Mouse (Mus musculus) MEL (cell line): ENCODE measurements around the gene Fkrp. TPM values are rescaled to one million over a fixed set of nuclear protein-coding genes. Genes with fewer than 3 reads are reported as not detected.

Experiments used
- DNase-seq: peaks from one replicate; pipeline ENCODE4 v3.0.0; 2011; ENCODE audit warnings: low read depth, low spot score
- H3K27ac ChIP-seq: 2 replicates; pipeline ENCODE4 v1.5.1; 2012; ENCODE audit warnings: low read depth, mild to moderate bottlenecking, control low read depth, low read length, moderate library complexity; ENCODE audit not compliant: control insufficient read depth
- H3K27me3 ChIP-seq, 2 experiments: fragments of 150-350 bp in 1 of 2; sonication (generic) in 1 of 2; 2 replicates each; pipeline ENCODE4 v1.6.1; 2012; ENCODE audit warnings: low read length in 2 of 2, mild to moderate bottlenecking in 2 of 2, improper control_type of control experiment in 1 of 2, moderate library complexity in 1 of 2; ENCODE audit not compliant: insufficient read depth in 2 of 2, control insufficient read depth in 1 of 2
- H3K36me3 ChIP-seq, 2 experiments: 2 replicates each; pipeline ENCODE4 v1.6.1; 2012 to 2014; ENCODE audit warnings: low read length in 2 of 2, improper control_type of control experiment in 1 of 2, inconsistent platforms in 1 of 2, mild to moderate bottlenecking in 1 of 2; ENCODE audit not compliant: insufficient read depth in 2 of 2, control insufficient read depth in 1 of 2
- H3K4me1 ChIP-seq, 2 experiments: fragments of 150-350 bp in 1 of 2; sonication (generic) in 1 of 2; 2 replicates each; pipeline ENCODE4 v1.6.1; 2012; ENCODE audit warnings: low read length in 2 of 2, improper control_type of control experiment in 1 of 2, mild to moderate bottlenecking in 1 of 2; ENCODE audit not compliant: insufficient read depth in 2 of 2, control insufficient read depth in 1 of 2
- H3K4me3 ChIP-seq, 2 experiments: fragments of 150-350 bp in 1 of 2; sonication (generic) in 1 of 2; 2 replicates each; pipeline ENCODE4 v1.5.1; 2012; ENCODE audit warnings: low read depth in 2 of 2, low read length in 2 of 2, mild to moderate bottlenecking in 2 of 2, moderate library complexity in 2 of 2, control low read depth in 1 of 2, improper control_type of control experiment in 1 of 2; ENCODE audit not compliant: control insufficient read depth in 1 of 2, insufficient read depth in 1 of 2
- H3K79me2 ChIP-seq: 2 replicates; pipeline ENCODE4 v1.6.1; 2012; ENCODE audit warnings: mild to moderate bottlenecking, low read length, moderate library complexity; ENCODE audit not compliant: control insufficient read depth, poor library complexity, insufficient read depth
- H3K9ac ChIP-seq: 2 replicates; pipeline ENCODE4 v1.6.1; 2012; ENCODE audit warnings: low read depth, mild to moderate bottlenecking, control low read depth, low read length, moderate library complexity; ENCODE audit not compliant: control insufficient read depth, poor library complexity, severe bottlenecking
- H3K9me3 ChIP-seq: fragments of 150-350 bp; sonication (generic); replicated peaks from 2 replicates; pipeline ENCODE4 v1.6.1; 2012; ENCODE audit warnings: mild to moderate bottlenecking, low read length, improper control_type of control experiment, moderate library complexity; ENCODE audit not compliant: insufficient read depth
- BHLHE40 ChIP-seq: IDR thresholded peaks from 2 replicates; pipeline ENCODE4 v1.6.1; 2012; ENCODE audit warnings: low read depth, mild to moderate bottlenecking, inconsistent platforms, low read length, improper control_type of control experiment, borderline replicate concordance
- EP300 ChIP-seq, 2 experiments: IDR thresholded peaks; 2 replicates each; pipeline ENCODE4 v1.6.1; 2011; ENCODE audit warnings: improper control_type of control experiment in 2 of 2, low read length in 2 of 2, low read depth in 1 of 2, mild to moderate bottlenecking in 1 of 2
- ETS1 ChIP-seq: IDR thresholded peaks from 2 replicates; pipeline ENCODE4 v1.6.1; 2012; ENCODE audit warnings: low read depth, mild to moderate bottlenecking, inconsistent platforms, low read length, improper control_type of control experiment, moderate library complexity
- GATA1 ChIP-seq: IDR thresholded peaks from 2 replicates; pipeline ENCODE4 v1.6.1; 2011; ENCODE audit warnings: low read depth, low read length, improper control_type of control experiment
- HCFC1 ChIP-seq: IDR thresholded peaks from 2 replicates; pipeline ENCODE4 v1.6.1; 2012; ENCODE audit warnings: low read depth, mild to moderate bottlenecking, inconsistent platforms, low read length, improper control_type of control experiment, moderate library complexity
- KAT2A ChIP-seq: conservative IDR thresholded peaks from 2 replicates; pipeline ENCODE4 v1.6.1; 2012; ENCODE audit warnings: low read depth, low read length, improper control_type of control experiment, inconsistent platforms
- MAFK ChIP-seq: IDR thresholded peaks from 2 replicates; pipeline ENCODE4 v1.6.1; 2011; ENCODE audit warnings: low read depth, mild to moderate bottlenecking, low read length, improper control_type of control experiment, borderline replicate concordance
- NELFE ChIP-seq: IDR thresholded peaks from 2 replicates; pipeline ENCODE4 v1.6.1; 2011; ENCODE audit warnings: low read depth, low read length, improper control_type of control experiment
- POLR2A ChIP-seq, 2 experiments: IDR thresholded peaks; 2 replicates each; pipeline ENCODE4 v1.6.1; 2011 to 2012; ENCODE audit warnings: low read length in 2 of 2, mild to moderate bottlenecking in 2 of 2, control low read depth in 1 of 2, improper control_type of control experiment in 1 of 2, low read depth in 1 of 2, moderate library complexity in 1 of 2; ENCODE audit not compliant: control insufficient read depth in 1 of 2, insufficient read depth in 1 of 2, poor library complexity in 1 of 2
- RCOR1 ChIP-seq: IDR thresholded peaks from 2 replicates; pipeline ENCODE4 v1.6.1; 2012; ENCODE audit warnings: low read depth, mild to moderate bottlenecking, inconsistent platforms, low read length, improper control_type of control experiment
- SIN3A ChIP-seq: IDR thresholded peaks from 2 replicates; pipeline ENCODE4 v1.6.1; 2012; ENCODE audit warnings: low read length, improper control_type of control experiment, inconsistent platforms
- SMC3 ChIP-seq: IDR thresholded peaks from 2 replicates; pipeline ENCODE4 v1.6.1; 2011; ENCODE audit warnings: low read depth, low read length, improper control_type of control experiment
- TBP ChIP-seq: IDR thresholded peaks from 2 replicates; pipeline ENCODE4 v1.8.0; 2011; ENCODE audit warnings: low read depth, low read length, improper control_type of control experiment
- ZC3H11A ChIP-seq: IDR thresholded peaks from 2 replicates; pipeline ENCODE4 v1.6.1; 2012; ENCODE audit warnings: low read depth, mild to moderate bottlenecking, inconsistent platforms, low read length, improper control_type of control experiment
- ZKSCAN1 ChIP-seq: IDR thresholded peaks from 2 replicates; pipeline ENCODE4 v1.6.1; 2012; ENCODE audit warnings: low read depth, mild to moderate bottlenecking, inconsistent platforms, low read length, improper control_type of control experiment, moderate library complexity
- ZMIZ1 ChIP-seq: IDR thresholded peaks from 2 replicates; pipeline ENCODE4 v1.6.1; 2012; ENCODE audit warnings: low read depth, mild to moderate bottlenecking, inconsistent platforms, low read length, improper control_type of control experiment, moderate library complexity
- polyA plus RNA-seq, 2 experiments: library from polyadenylated mRNA; stranded (reverse) in 1 of 2; unstranded in 1 of 2; fragments of >175 nt in 1 of 2; fragments of >200 nt in 1 of 2; gene quantifications; 2 replicates each; pipeline versions ENCODE4 v1.2.1 to v1.2.4; 2012; ENCODE audit warnings: low replicate concordance in 2 of 2, low read depth in 1 of 2; ENCODE audit not compliant: insufficient read length in 2 of 2, insufficient read depth in 1 of 2, missing spikeins in 1 of 2
- total RNA-seq: library from RNA; depleted of rRNA; stranded (reverse); fragments of 300-350 nt; gene quantifications from 2 replicates; pipeline ENCODE4 v1.2.3, GENCODE M21; 2012

Gene Fkrp
- total and polyA plus RNA-seq, 3 experiments = 15.9 to 19.2 TPM; not detected in 1

DNA sequence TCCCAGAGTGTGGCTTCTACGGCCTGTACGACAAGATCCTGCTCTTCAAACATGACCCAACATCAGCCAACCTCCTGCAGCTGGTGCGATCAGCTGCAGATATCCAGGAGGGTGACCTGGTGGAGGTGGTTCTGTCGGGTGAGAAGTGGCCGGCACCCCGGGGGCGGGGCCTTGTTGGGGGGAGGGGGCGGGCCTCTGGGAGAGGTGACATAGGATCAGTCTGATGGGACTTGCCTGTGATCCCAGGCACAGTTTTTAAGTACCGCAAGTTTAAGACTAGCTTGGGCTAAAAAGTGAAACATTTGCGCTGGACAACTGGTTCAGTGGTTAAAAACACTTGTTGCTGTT lies 29.3 kb upstream of the Fkrp start:
- peak overlapping the region; percentile 81 for H3K9ac ChIP-seq
- no peak overlapping the region for H3K27ac ChIP-seq
- TF ChIP-seq GATA1 (no peak), ZC3H11A (no peak), RCOR1 (no peak), BHLHE40 (no peak), MAFK (no peak), NELFE (no peak), POLR2A (IDR thresholded peaks at IDR 0.05; ENCODE audit: control insufficient read depth in 1 of 2, insufficient read depth in 1 of 2, low read depth in 1 of 2, low read length in 2 of 2, poor library complexity in 1 of 2) (no peak), KAT2A (no peak), ZKSCAN1 (no peak), TBP (no peak), HCFC1 (no peak), ETS1 (no peak), SMC3 (no peak)
- peaks cover 0 to 5% of the 10 kb centered on the region in 2 experiments; a peak in 3 of 4 replicates for H3K4me1 ChIP-seq
- DNase-seq = peak; percentile 45
- peak overlapping the region; percentile 72 to 100 for H3K4me3 ChIP-seq
- no peaks in the 10 kb centered on the region for H3K9me3 ChIP-seq
- H3K79me2 ChIP-seq = peaks cover 5% of the 10 kb centered on the region; the same call in 1 of the 2 replicates
- H3K36me3 ChIP-seq = 0 out of 4 replicates have a peak, but pooled peaks cover 0 to 2% of the 10 kb centered on the region in 2 experiments
- no peaks in the 10 kb centered on the region for H3K27me3 ChIP-seq

- Histone ChIP-seq H3K9me3 (no peaks in the 10 kb centered on the region), H3K79me2 (peaks cover 5% of the 10 kb centered on the region; the same call in 1 of the 2 replicates), H3K4me1 (peaks cover 0 to 5% of the 10 kb centered on the region in 2 experiments; a peak in 3 of 4 replicates), H3K27me3 (no peaks in the 10 kb centered on the region), H3K4me3 (peak overlapping the region; percentile 72 to 100), H3K27ac (peak overlapping the region; percentile 24; the same call in 1 of the 2 replicates), H3K9ac (peak overlapping the region; percentile 81), H3K36me3 (0 out of 4 replicates have a peak, but pooled peaks cover 0 to 2% of the 10 kb centered on the region in 2 experiments)
- TF ChIP-seq NELFE (0 out of 2 replicates have a peak, but pooled peaks have one; percentile 13), EP300 (IDR thresholded peaks at IDR 0.05; ENCODE audit: low read depth in 1 of 2, low read length in 2 of 2) (no peak), POLR2A (IDR thresholded peaks at IDR 0.05; ENCODE audit: control insufficient read depth in 1 of 2, insufficient read depth in 1 of 2, low read depth in 1 of 2, low read length in 2 of 2, poor library complexity in 1 of 2) (0 out of 4 replicates have a peak, but pooled peaks of 1 of the 2 experiments have one; percentile 18), ETS1 (peak; percentile 54), SIN3A (peak; percentile 54), ZMIZ1 (no peak)
- DNase-seq = peak; percentile 51
These were observed 28.7 kb upstream of the Fkrp start for GRCm38 (mm10) chr7:16845072-16845819.
